Mouse (Mus musculus): Measurements from ENCODE around the gene Dph3. TPM values are rescaled to one million over a fixed set of nuclear protein-coding genes. Genes with fewer than 3 reads are reported as not detected.
"Not testable (repeated sequence)": the region's sequence is repeated elsewhere in the genome, so short reads cannot be mapped to it uniquely, and the experiment has no call there.

The Dph3 gene
- 92.1 and 104 TPM in 2 replicates for polyA plus RNA-seq (2016; fragmentation: Nextera tagmentation; extraction: Ambion mirVana)

DNA sequence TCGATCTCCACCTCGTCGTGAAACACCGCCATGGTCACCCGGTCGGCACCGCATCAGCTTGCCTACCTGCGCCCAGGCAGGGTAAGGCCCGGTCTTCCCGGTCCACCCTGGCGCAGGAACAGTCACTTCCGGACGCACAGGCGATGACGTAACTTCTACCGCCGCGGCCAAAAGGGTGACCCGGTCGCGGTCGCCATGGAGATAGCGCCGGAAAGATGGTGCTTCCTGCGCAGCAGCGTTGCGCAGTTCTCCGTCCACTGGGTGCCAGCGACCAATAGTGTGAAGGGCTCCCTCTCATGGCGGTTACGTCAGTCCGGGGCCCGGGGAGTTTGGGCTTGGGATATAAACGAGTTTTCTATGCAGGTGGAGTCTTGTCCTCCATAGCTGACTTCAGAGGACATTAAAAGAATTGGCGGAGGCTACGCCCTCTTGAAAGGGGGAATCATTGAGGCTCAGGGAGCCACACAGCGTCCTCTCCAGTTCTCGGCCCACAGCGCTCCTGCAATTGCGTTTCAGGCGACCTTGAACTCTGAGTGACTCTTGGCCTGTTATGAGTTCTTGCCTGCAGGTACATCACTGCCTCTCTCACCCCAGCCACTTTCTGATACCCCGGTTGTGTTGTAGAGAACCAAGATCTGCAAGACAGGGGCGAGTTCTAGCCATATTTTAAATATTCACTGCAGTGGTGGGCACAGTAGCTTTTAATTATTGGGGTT is at the start of gene Dph3:
TSS of gene Dph3 (minus strand) at position 244 of the 716 bp plus-strand sequence.
- H3K27ac ChIP-seq (replicated peaks): peak within 1 kb of the TSS; percentile 81
- WGBS: under 1% methylated on average over 43 of the region's 43 CpGs
- H3K4me3 ChIP-seq: peak within 1 kb of the TSS; percentile 68
- peak; percentile 99 for DNase-seq (ENCODE audit: low spot score)
- H3K36me3 ChIP-seq: peaks cover 24% of the 10 kb centered on the region
- H3K9me3 ChIP-seq (replicated peaks): no peaks in the 10 kb centered on the region
- H3K27me3 ChIP-seq (ENCODE audit: low read depth, poor library complexity, severe bottlenecking): no peaks in the 10 kb centered on the region
- peaks cover 25% of the 10 kb centered on the region for H3K4me1 ChIP-seq

GRCm38 (mm10) chr14:32134293-32134692 is 48.8 kb upstream of the Dph3 start:
- H3K36me3 ChIP-seq: no peaks in the 10 kb centered on the region
- no peak overlapping the region for H3K27ac ChIP-seq (replicated peaks)
- H3K9me3 ChIP-seq (replicated peaks): no peaks in the 10 kb centered on the region
- WGBS: 82% methylated on average over 2 of the region's 2 CpGs
- no peak for DNase-seq (ENCODE audit: low spot score)
- no peaks in the 10 kb centered on the region for H3K27me3 ChIP-seq (ENCODE audit: low read depth, poor library complexity, severe bottlenecking)
- no peak overlapping the region for H3K4me3 ChIP-seq
- no peaks in the 10 kb centered on the region for H3K4me1 ChIP-seq

- H3K27ac ChIP-seq (replicated peaks): no peak overlapping the region
- H3K27me3 ChIP-seq (ENCODE audit: low read depth, poor library complexity, severe bottlenecking): no peaks in the 10 kb centered on the region
- no peak overlapping the region for H3K4me3 ChIP-seq
- 89% methylated on average over 4 of the region's 4 CpGs for WGBS
- DNase-seq (ENCODE audit: low spot score): no peak
- H3K4me1 ChIP-seq: no peaks in the 10 kb centered on the region
- H3K36me3 ChIP-seq: no peaks in the 10 kb centered on the region
- H3K9me3 ChIP-seq (replicated peaks): no peaks in the 10 kb centered on the region
These were observed 46.3 kb upstream of the Dph3 start for GRCm38 (mm10) chr14:32131836-32132235.

GRCm38 (mm10) chr14:32128409-32128808 is 42.9 kb upstream of the Dph3 start:
- H3K9me3 ChIP-seq (replicated peaks): no peaks in the 10 kb centered on the region
- no peaks in the 10 kb centered on the region for H3K36me3 ChIP-seq
- no peak for DNase-seq (ENCODE audit: low spot score)
- no peaks in the 10 kb centered on the region for H3K27me3 ChIP-seq (ENCODE audit: low read depth, poor library complexity, severe bottlenecking)
- no peak overlapping the region for H3K4me3 ChIP-seq
- WGBS: 88% methylated on average over 5 of the region's 5 CpGs
- no peaks in the 10 kb centered on the region for H3K4me1 ChIP-seq
- H3K27ac ChIP-seq (replicated peaks): no peak overlapping the region

DNA sequence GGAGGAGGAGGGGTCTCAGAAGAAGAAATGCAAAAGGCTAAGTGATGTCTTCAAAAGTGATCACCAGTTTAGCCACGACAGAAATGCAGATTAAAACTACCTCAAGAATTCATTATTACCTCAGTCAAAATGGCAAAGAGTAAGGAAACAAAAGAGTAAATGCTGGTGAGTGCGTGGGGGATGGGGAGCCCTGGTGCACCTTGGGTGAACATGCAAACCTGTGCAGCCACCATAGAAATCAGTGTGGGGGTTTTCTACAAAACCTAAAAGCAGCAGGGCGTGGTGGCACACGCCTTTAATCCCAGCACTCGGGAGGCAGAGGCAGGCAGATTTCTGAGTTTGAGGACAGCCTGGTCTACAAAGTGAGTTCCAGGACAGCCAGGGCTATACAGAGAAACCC is 39.7 kb upstream of the Dph3 start:
- H3K36me3 ChIP-seq; H3K9me3 ChIP-seq (replicated peaks); H3K4me3 ChIP-seq; DNase-seq (ENCODE audit: low spot score); H3K27ac ChIP-seq (replicated peaks); H3K4me1 ChIP-seq; H3K27me3 ChIP-seq (ENCODE audit: low read depth, poor library complexity, severe bottlenecking): not testable (repeated sequence)
- WGBS: 85% methylated on average over 5 of the region's 5 CpGs

GRCm38 (mm10) chr14:32124261-32124660 is 38.7 kb upstream of the Dph3 start:
- no peaks in the 10 kb centered on the region for H3K36me3 ChIP-seq
- no peaks in the 10 kb centered on the region for H3K9me3 ChIP-seq (replicated peaks)
- no peak overlapping the region for H3K4me3 ChIP-seq
- no peaks in the 10 kb centered on the region for H3K4me1 ChIP-seq
- H3K27ac ChIP-seq (replicated peaks): no peak overlapping the region
- H3K27me3 ChIP-seq (ENCODE audit: low read depth, poor library complexity, severe bottlenecking): no peaks in the 10 kb centered on the region
- no peak for DNase-seq (ENCODE audit: low spot score)
- 55% methylated on average over 3 of the region's 3 CpGs for WGBS

DNA sequence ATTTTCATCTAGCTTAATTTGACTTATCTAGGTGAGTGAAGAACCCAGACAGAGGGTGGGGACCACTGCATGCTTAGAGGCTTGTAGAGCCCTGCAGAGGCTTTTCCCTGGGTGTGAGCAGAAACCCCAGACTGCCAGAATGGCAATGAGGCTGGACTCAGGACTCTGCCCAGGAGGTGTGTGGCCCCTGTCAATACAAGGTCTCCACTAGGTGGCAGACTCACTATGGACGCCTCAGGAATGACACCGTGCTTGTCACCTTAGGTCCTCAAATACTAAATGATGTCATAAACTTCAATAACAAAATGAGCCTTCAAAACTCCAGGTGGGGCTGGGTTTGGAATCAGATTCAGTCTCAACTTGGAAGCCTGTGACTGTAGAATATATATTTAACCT is 36.4 kb upstream of the Dph3 start:
- 51% methylated on average over 2 of the region's 2 CpGs for WGBS
- H3K4me1 ChIP-seq: no peaks in the 10 kb centered on the region
- H3K4me3 ChIP-seq: no peak overlapping the region
- H3K27me3 ChIP-seq (ENCODE audit: low read depth, poor library complexity, severe bottlenecking): no peaks in the 10 kb centered on the region
- peak; percentile 18 for DNase-seq (ENCODE audit: low spot score)
- no peaks in the 10 kb centered on the region for H3K9me3 ChIP-seq (replicated peaks)
- H3K36me3 ChIP-seq: no peaks in the 10 kb centered on the region
- no peak overlapping the region for H3K27ac ChIP-seq (replicated peaks)

DNA sequence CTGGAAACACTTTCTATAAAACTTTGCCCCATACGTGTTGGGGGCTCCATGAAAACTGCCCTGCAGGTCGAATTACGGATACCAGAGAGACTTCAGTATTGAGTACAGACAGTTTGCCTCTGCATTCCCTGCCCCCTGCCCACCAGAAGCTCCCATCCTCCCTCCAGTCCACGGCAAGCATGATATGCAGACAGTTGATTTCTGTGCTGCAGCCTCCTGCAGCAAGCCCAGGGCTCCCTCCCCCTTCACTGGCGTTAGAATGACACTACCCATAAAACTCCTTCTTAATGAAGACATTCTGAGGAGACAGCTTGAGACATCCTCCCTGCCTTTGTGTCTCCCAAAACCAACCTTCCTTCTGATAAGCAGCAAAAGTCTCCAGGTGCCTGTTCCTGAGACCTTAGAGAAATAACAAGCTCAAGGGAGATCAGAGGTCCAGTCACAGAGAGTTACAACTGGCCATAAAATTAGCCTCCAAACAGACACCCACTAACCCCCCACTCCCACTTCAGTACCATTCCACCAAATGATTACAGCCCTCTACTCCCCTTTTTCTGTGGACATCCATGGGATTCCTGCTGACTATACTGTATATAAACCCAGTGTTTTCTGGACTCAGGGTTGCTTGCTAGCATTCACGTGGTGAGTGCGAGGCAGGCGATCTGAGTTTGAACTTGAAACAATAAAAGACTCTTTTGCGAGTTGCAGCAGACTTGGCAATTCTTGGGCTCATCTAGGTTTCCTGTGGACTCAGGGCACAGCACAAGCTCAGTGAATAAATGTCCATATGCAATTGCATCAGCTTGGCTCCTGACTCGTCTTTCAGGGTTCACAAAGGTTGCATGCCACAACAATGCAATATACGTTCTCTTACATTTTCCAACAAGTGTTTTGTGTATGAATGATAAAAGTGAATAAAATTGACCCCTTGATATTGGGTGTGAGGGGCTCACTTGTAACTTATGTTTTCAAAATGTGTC is 35.7 kb upstream of the Dph3 start:
- Histone ChIP-seq H3K4me3 (no peak overlapping the region), H3K9me3 (replicated peaks) (no peaks in the 10 kb centered on the region), H3K27ac (replicated peaks) (no peak overlapping the region), H3K36me3 (no peaks in the 10 kb centered on the region), H3K4me1 (no peaks in the 10 kb centered on the region), H3K27me3 (ENCODE audit: low read depth, poor library complexity, severe bottlenecking) (no peaks in the 10 kb centered on the region)
- WGBS: 77% methylated on average over 11 of the region's 11 CpGs
- DNase-seq (ENCODE audit: low spot score): no peak

DNA sequence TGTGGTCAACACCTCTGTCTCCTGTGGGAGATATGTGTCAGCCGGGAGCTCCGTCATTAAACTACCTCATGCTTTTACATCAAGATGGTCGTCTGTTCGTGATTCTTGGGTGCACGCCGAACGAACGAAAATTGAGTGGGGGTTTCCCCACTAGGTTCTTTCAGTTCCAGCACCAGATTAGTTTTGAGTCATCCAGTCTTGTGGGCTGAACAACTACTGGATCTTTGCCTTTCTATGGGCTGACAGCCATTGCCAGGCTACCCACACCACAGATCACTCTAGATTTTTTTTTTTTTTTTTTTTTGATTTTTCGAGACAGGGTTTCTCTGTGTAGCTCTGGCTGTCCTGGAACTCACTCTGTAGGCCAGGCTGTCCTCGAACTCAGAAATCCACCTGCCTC is 26.6 kb upstream of the Dph3 start:
- not testable (repeated sequence) for DNase-seq (ENCODE audit: low spot score); H3K36me3 ChIP-seq; H3K9me3 ChIP-seq (replicated peaks); H3K4me1 ChIP-seq; H3K4me3 ChIP-seq; H3K27ac ChIP-seq (replicated peaks); H3K27me3 ChIP-seq (ENCODE audit: low read depth, poor library complexity, severe bottlenecking)
- 88% methylated on average over 10 of the region's 10 CpGs for WGBS

DNA sequence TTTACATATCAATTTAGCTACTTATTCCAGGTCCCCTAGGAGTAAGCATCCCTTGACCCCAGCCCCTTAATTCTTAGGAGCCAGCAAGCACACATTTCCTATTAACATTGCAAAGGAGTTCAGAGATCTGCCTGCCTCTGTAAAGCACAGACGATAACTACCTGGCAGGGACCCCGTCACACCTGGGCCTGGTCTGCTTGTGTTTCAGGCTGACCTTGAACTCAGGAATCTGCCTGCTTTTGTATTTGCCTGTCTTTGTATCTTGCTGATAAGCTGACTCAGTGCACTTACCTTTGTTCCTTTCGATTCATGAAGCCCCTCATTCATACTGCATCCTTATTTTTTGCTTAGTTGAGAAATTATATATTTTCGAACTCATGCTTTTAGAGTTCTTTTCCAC is 21.4 kb upstream of the Dph3 start:
- Histone ChIP-seq H3K27ac (replicated peaks) (no peak overlapping the region), H3K27me3 (ENCODE audit: low read depth, poor library complexity, severe bottlenecking) (no peaks in the 10 kb centered on the region), H3K9me3 (replicated peaks) (no peaks in the 10 kb centered on the region), H3K4me3 (no peak overlapping the region), H3K36me3 (peaks cover 23% of the 10 kb centered on the region), H3K4me1 (no peaks in the 10 kb centered on the region)
- no peak for DNase-seq (ENCODE audit: low spot score)
- WGBS: 89% methylated on average over 4 of the region's 4 CpGs

DNA sequence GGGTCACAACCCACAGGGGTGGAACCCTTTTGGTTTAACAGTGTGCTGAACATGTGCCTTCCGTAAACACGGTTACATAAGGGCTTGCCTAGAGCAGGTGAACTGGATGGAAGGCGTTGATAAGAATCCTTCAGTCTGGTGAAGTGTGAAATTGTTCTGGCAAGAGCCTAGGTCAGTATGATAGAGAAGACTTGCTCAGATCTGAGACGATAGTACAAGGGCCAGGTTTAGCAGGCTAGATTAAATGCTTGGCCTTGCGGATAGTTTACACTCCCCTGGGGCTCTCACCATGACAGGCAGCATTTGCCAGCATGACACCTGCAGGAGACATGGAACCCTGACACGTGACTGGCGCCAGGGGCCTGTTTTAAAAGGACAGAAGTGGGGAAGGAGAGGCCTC is 20.1 kb upstream of the Dph3 start:
- H3K27me3 ChIP-seq (ENCODE audit: low read depth, poor library complexity, severe bottlenecking): no peaks in the 10 kb centered on the region
- H3K36me3 ChIP-seq: peaks cover 32% of the 10 kb centered on the region
- no peaks in the 10 kb centered on the region for H3K9me3 ChIP-seq (replicated peaks)
- H3K27ac ChIP-seq (replicated peaks): no peak overlapping the region
- DNase-seq (ENCODE audit: low spot score): no peak
- 69% methylated on average over 7 of the region's 7 CpGs for WGBS
- no peak overlapping the region for H3K4me3 ChIP-seq
- no peaks in the 10 kb centered on the region for H3K4me1 ChIP-seq

DNA sequence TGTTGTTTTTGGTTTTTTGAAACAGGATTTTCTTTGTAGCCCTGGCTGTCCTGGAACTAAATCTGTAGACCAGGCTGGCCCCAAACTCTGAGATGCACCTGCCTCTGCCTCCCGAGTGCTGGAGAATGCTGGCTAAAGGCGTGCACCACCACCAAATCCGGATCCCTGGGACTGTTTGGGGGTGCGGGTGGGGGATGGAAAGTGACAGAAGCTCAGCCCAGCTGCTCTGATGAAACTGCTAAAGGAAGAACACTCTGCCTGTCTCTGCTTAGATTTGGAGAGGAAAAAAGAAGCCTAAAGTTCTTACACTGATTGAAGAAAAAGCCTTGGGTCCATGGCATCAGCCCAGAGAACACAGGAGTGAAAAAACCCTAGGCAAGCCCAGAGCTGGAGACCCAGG is 18.0 kb upstream of the Dph3 start:
- Histone ChIP-seq H3K27me3 (ENCODE audit: low read depth, poor library complexity, severe bottlenecking) (no peaks in the 10 kb centered on the region), H3K4me3 (no peak overlapping the region), H3K4me1 (no peaks in the 10 kb centered on the region), H3K27ac (replicated peaks) (no peak overlapping the region), H3K36me3 (peaks cover 53% of the 10 kb centered on the region), H3K9me3 (replicated peaks) (no peaks in the 10 kb centered on the region)
- 90% methylated on average over 4 of the region's 4 CpGs for WGBS
- no peak for DNase-seq (ENCODE audit: low spot score)

DNA sequence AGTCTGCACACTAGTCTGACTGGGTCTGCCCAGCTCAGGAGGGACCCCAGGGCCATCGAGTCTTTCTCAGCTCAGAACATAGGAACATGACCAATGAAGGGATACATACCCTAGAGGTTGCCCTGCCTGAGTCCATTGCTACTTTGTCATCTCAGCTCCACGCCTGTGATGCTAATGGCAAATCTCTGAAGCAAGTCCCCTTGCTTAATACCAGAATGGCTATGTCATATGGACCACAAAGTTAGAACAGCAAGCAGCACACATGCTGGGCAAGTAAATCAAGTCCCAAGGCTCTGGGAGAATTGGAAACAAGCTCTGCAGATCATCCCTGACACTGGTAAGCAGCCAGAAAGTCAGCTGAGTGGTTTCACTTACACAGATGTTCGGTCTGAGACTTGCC is 13.4 kb upstream of the Dph3 start:
- no peak for DNase-seq (ENCODE audit: low spot score)
- peaks cover 93% of the 10 kb centered on the region for H3K36me3 ChIP-seq
- whole genome bisulfite sequencing: 92% methylated on average over 3 of the region's 3 CpGs
- H3K9me3 ChIP-seq (replicated peaks): no peaks in the 10 kb centered on the region
- no peaks in the 10 kb centered on the region for H3K27me3 ChIP-seq (ENCODE audit: low read depth, poor library complexity, severe bottlenecking)
- no peak overlapping the region for H3K27ac ChIP-seq (replicated peaks)
- H3K4me1 ChIP-seq: no peaks in the 10 kb centered on the region
- no peak overlapping the region for H3K4me3 ChIP-seq
